Mouse (Mus musculus) layer of hippocampus, adult 18-20 months (tissue): ENCODE measurements at regions not wholly inside any gene's neighbourhood (a gene's known extent, or its start where the extent isn't known, plus 50 kb on each side); places are given as distances from the start of the nearest gene placed in this dataset.
A peak's percentile ranks its signal among the peaks of the same experiment; 100 is the strongest.

Source experiments
- DNase-seq, 2 experiments: peaks; one replicate each; pipeline ENCODE4 v3.0.0; 2022; ENCODE audit warnings: low spot score in 2 of 2

GRCm38 (mm10) chr14:67139674-67140073 is 1130.7 kb upstream of the Gulo start:
- DNase-seq, result no peak

GRCm38 (mm10) chr14:67139152-67139551 is 1130.1 kb upstream of the Gulo start:
- DNase-seq, result no peak

- no peak for DNase-seq
Observed at GRCm38 (mm10) chr14:67136141-67136498, 1127.1 kb upstream of the Gulo start.

- DNase-seq, result peak; percentile 24 to 81
Observed at GRCm38 (mm10) chr14:67135221-67136140, 1126.5 kb upstream of the Gulo start.

GRCm38 (mm10) chr14:67133221-67133620 is 1124.2 kb upstream of the Gulo start:
- DNase-seq, result no peak

GRCm38 (mm10) chr14:67127118-67127517 is 1118.1 kb upstream of the Gulo start:
- no peak for DNase-seq

GRCm38 (mm10) chr14:67126254-67126653 is 1117.2 kb upstream of the Gulo start:
- DNase-seq, result no peak

GRCm38 (mm10) chr14:67123300-67123699 is 1114.3 kb upstream of the Gulo start:
- peak in 1 of 2 experiments; percentile 37 for DNase-seq
